Mouse (Mus musculus): Measurements from ENCODE around the gene Col6a3. TPM values are rescaled to one million over a fixed set of nuclear protein-coding genes. Genes with fewer than 3 reads are reported as not detected.

Gene Col6a3
- total RNA-seq (2022), result 1 to 10 TPM; 5.9 to 9.2 (median 7.0) TPM

GRCm38 (mm10) chr1:90843836-90844235, at the start of gene Col6a3:
Gene Col6a3 (minus strand): TSS chr1:90843971.
- no peak for DNase-seq (ENCODE audit: low spot score in 2 of 2)

GRCm38 (mm10) chr1:90885771-90886460, 42.1 kb upstream of the Col6a3 start:
- DNase-seq (ENCODE audit: low spot score in 2 of 2), result no peak

GRCm38 (mm10) chr1:90876486-90877270, 32.9 kb upstream of the Col6a3 start:
- DNase-seq (ENCODE audit: low spot score in 2 of 2), result no peak

GRCm38 (mm10) chr1:90875961-90876360, 32.2 kb upstream of the Col6a3 start:
- no peak for DNase-seq (ENCODE audit: low spot score in 2 of 2)

GRCm38 (mm10) chr1:90875371-90875770, 31.6 kb upstream of the Col6a3 start:
- DNase-seq (ENCODE audit: low spot score in 2 of 2), result no peak

- no peak for DNase-seq (ENCODE audit: low spot score in 2 of 2)
Observed at GRCm38 (mm10) chr1:90870581-90870980, 26.8 kb upstream of the Col6a3 start.

GRCm38 (mm10) chr1:90866734-90867133, 23.0 kb upstream of the Col6a3 start:
- no peak for DNase-seq (ENCODE audit: low spot score in 2 of 2)

GRCm38 (mm10) chr1:90855880-90856279, 12.1 kb upstream of the Col6a3 start:
- DNase-seq (ENCODE audit: low spot score in 2 of 2), result no peak

- no peak for DNase-seq (ENCODE audit: low spot score in 2 of 2)
Observed at GRCm38 (mm10) chr1:90849836-90850235, 6.1 kb upstream of the Col6a3 start.

GRCm38 (mm10) chr1:90845206-90845605, 1.4 kb upstream of the Col6a3 start:
- no peak for DNase-seq (ENCODE audit: low spot score in 2 of 2)

- DNase-seq (ENCODE audit: low spot score in 2 of 2), result no peak
Observed at GRCm38 (mm10) chr1:90842789-90843587, 783 bp downstream of the Col6a3 start.

GRCm38 (mm10) chr1:90840250-90840649, 3.5 kb downstream of the Col6a3 start:
- DNase-seq (ENCODE audit: low spot score in 2 of 2), result peak; percentile 18 to 22

- no peak for DNase-seq (ENCODE audit: low spot score in 2 of 2)
Observed at GRCm38 (mm10) chr1:90838657-90839056, 5.1 kb downstream of the Col6a3 start.

- DNase-seq (ENCODE audit: low spot score in 2 of 2), result peak; percentile 28 to 80
Observed at GRCm38 (mm10) chr1:90838221-90838620, 5.5 kb downstream of the Col6a3 start.

- no peak for DNase-seq (ENCODE audit: low spot score in 2 of 2)
Observed at GRCm38 (mm10) chr1:90836178-90836740, 7.5 kb downstream of the Col6a3 start.

- no peak for DNase-seq (ENCODE audit: low spot score in 2 of 2)
Observed at GRCm38 (mm10) chr1:90834701-90835100, 9.1 kb downstream of the Col6a3 start.

- DNase-seq (ENCODE audit: low spot score in 2 of 2), result no peak
Observed at GRCm38 (mm10) chr1:90830006-90830405, 13.8 kb downstream of the Col6a3 start.

- no peak for DNase-seq (ENCODE audit: low spot score in 2 of 2)
Observed at GRCm38 (mm10) chr1:90813226-90813625, 30.5 kb downstream of the Col6a3 start.

GRCm38 (mm10) chr1:90808930-90809329, 34.8 kb downstream of the Col6a3 start:
- DNase-seq (ENCODE audit: low spot score in 2 of 2), result no peak

GRCm38 (mm10) chr1:90803104-90803503, 40.7 kb downstream of the Col6a3 start:
- DNase-seq (ENCODE audit: low spot score in 2 of 2), result no peak

- DNase-seq (ENCODE audit: low spot score in 2 of 2), result no peak
Observed at GRCm38 (mm10) chr1:90801067-90801466, 42.7 kb downstream of the Col6a3 start.

- DNase-seq (ENCODE audit: low spot score in 2 of 2), result no peak
Observed at GRCm38 (mm10) chr1:90800466-90800865, 43.3 kb downstream of the Col6a3 start.

All from left cerebral cortex, adult 8-10 months (tissue).